Mouse (Mus musculus): ENCODE results near the gene Gart.
"Not testable (repeated sequence)": the region's sequence is repeated elsewhere in the genome, so short reads cannot be mapped to it uniquely, and the experiment has no call there.

Gene Gart

DNA sequence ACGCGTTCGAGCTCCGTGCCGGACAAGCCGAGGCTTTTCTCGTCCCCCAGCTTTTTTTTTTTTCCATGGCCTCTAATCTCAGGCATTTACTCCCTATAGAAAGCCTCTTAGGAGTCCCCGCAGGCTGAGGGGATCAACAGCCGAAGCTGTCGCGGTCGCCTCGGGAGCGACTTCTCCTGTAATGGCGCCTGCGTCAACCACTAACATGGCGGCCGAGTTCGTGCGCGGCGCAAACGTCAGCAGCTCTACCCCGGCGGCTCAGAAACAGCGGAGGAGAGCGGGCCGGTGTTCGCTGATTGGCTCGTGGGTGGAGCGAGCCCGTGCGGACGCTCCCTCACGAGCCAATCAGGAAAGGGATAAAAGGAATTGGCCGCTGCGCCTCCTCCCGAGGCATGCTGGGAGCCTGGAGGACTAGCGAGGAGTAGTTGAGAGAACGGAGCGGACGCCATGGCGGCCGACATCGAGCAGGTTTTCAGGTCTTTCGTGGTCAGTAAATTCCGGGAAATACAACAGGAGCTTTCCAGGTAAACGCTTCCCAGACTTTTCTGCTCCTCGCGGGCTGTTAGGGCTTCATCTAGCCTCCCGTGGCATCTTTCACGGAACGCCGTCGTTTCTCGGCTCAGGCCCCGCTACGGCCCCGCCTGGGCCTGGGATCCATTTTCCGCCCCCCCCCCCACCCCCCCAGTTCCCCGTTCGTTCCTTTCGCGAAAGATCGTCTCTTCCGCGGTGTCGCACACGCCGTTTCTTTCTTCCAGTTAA lies 888 bp upstream of the Gart start, which contains the start of gene Son:
Son (plus strand) TSS at position 46 of the 759 bp plus-strand sequence.
- DNase-seq, result peak; percentile 96

DNA sequence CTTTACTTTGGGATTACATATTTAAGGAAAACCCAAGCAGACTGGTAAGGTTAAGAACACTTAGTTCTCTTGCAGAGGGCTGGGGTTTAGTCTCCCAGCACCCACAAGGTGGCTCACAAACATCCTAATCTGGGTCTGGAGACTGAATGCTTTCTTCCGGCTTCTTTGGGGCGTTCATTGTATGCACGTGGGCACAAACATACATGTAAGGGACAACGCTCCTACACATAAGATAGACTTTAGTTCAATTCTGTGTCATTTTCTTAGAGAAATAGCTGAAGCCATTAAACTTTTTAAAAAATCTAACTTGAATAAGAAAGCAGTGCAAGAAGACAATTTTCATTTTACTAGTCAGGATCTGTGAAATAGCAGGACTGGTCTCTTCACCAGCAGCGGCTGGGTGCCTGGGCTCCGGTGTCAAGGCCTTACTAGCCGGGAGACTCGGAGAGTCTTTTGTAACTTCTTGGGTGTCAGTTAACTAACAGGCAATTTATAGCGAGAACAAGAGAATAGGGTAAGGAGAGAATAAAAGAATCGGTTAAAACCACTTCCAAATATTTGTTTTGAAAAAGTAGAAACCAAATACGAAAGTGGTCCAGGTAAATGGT lies 653 bp downstream of the Gart start:
- no peak for DNase-seq

DNA sequence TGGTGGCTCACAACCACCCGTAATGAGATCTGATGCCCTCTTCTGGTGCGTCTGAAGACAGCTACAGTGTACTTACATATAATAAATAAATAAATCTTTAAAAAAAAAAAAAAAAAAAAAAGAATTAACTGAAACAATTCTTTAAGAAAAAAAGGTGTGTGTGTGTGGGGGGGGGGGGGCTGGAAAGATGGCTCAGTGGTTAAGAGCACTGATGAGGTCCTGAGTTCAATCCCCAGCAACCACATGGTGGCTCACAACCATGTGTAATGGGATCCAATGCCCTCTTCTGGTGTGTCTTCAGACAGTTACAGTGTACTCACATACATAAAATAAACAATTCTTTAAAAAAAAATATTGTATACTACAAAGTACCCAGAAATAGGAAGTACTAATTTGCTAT lies 1.3 kb downstream of the Gart start:
- not testable (repeated sequence) for DNase-seq

DNA sequence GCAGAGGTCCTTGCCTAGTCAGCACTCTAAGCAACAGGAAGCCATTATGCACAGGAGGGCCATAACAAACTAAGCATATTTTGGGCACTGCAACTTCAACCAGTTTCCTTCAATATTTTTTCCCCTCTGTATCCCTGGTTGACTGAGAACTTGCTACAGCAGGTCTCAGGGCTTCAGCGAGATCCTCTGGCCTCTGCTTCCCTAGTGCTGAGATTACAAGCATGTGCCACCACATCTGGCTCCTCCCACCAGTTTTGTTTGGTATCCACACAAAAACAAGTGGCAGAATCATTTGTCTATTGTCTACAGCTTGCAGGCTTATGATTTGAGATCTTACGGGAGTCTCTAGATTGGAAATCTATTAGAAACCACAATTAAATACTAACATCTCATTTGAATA lies 1.9 kb downstream of the Gart start:
- DNase-seq, result no peak

DNA sequence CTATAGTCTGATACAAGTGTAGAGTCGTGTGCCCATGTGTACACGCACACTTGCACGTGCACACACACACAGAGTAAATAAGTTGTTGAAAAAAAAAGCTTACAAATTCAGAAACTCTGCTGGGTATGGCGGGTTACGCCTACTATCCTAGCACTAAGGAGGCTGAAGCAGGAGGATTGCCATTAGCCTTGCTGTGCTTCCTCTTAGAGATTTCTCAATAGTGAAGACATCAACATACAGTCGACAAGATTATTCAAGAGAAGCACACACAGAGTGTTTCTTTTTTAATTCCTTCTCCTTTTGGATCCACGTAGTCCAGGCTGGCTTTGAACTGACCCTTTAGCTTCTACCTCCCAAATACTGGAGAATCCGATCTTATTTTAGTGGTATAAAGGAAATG lies 6.6 kb downstream of the Gart start:
- no peak for DNase-seq

DNA sequence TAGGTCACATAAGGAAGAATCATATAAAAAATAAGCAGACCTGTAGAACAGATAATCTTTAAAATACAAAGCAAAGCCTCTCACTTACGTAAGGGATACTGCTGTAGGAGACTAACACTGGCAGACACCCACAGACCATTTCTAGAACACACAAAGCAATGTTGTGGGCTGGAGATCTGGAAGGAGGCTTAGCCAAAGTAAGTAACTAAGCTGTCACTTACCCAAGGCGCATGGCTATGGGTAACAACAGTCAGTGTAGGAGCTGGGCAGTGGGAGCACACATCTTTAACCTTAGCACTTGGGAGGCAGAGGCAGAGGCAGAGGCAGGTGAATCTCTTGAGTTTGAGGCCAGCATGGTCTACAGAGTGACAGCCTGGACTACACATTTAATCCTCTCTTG lies 7.1 kb downstream of the Gart start:
- no peak for DNase-seq

DNA sequence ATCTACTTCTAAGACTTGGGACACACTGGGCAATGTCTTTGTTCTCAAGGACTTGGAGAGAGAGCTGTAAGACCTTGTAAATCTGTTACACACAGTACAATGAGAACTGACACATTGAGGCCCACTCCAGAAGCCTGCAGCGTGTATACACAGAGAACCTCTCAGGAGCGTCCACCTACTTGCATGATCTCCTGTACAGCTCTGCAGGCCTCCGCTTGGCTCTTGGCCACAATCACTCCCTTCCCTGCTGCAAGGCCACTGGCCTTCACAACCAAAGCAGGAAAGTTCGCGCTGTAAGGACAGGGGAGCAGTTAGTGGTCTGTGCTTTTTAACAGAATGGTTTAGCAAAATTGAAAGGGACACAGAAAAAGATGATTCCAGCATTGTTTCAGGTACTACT lies 7.6 kb downstream of the Gart start:
- DNase-seq, result no peak

DNA sequence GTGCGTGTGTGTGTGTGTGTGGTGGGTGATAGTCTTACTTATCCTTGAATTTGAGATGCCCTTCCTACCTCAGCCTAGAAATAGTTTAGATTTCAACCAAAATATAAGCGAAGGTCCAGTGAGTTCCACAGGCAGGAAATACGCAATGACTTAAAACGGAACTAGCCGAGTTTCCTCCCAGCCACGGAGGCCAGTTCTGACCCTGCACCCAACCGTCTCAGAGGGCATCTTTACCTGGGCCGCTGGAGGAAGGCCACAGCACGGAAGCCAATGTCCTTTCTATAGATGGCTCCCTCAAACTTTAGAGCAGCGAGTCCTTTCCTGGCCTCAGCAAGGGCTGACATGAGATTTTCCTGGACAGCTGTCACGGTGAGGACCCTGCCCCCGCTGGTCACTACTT lies 13.1 kb downstream of the Gart start:
- DNase-seq, result no peak

DNA sequence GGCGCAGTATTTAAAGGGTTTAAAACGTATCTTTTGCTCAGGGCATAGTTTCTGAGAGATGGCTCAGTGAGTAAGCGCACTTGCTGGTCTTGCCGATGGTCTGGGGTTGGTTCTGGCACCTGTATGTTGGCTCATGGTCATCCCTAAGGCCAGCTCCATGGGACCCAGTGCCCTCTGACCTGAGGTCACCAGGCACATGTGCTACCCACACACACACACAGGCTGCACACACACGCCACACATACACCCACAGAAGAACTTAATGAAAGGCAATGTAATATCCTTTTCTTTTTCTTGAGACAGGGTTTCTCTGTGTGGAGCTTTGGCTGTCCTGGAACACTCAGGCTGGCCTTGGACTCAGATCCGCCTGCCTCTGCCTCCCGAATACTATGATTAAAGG lies 13.8 kb downstream of the Gart start:
- no peak for DNase-seq

DNA sequence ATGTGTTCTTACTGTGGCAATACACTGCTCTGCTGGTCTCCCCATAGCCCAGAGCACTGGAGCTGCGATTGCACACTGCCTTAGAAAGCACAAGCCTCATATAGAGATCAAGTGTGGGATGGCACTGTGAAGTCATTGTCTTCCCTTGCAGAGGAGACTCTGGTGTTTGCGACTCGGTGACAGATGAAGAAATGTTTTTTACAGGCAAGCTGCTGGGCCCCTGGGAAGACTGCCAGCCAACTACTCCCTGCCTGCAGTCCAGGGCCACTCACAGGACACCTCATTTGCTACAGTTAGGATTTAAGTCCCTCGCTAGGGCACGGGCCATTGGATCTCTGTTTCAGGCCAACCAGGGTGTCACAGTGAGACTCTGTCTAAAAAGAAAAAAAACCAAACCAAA lies 14.3 kb downstream of the Gart start:
- no peak for DNase-seq

DNA sequence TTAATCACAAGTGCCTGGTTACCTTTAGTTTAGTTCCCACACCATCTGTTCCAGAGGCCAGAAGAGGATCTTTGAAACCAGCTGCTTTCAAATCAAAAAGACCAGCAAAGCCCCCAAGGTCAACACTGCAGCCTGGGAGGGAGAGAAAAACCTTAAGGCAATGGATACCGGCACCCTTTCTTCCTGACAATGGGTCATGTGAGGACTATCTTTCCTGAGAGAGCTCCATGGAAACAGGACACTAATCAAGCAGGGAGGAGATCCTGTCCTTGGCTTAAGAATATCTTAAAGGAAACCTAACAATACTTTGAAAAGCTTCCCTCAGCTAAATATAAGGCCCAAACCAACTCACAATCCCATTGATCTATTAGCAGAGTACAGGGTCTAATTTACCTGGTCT lies 16.2 kb downstream of the Gart start:
- no peak for DNase-seq

DNA sequence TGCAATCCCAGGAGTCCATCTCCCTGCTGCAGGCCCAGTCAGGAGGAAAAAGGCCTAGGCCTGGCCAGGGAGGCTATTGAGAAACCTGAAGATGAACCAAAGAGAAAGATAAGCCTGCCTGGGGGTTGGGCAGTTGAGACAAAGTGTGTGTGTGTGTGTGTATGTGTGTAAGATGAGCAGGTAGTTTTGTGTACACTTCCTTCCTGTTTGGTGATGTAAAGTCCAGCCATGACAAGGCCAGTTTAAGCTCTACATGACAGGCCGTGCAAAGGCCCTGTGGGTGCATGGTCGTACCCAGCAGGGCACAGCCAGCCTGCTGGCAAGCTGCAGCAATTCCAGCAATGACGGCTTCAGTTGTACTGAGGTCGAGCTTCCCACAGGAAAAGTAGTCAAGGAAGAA lies 17.0 kb downstream of the Gart start:
- DNase-seq, result no peak

DNA sequence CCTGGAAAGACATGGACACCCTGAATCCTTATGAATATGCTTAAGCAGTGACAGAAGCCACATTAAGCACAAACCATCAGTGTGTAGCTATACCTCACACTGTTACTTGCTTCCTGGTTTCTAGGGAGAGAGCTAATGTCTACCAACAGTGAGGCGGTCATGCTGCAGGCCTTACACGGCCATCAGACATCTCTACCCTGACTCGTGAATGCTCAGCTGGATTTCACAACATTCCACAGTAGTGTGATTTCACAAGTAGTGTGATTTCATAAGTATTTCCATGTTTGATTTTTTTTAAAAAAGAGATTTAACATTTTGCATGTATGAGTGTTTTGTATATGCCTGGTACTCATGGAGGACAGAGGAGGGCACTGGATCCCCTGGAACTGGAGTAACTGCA lies 18.1 kb downstream of the Gart start:
- DNase-seq, result no peak

DNA sequence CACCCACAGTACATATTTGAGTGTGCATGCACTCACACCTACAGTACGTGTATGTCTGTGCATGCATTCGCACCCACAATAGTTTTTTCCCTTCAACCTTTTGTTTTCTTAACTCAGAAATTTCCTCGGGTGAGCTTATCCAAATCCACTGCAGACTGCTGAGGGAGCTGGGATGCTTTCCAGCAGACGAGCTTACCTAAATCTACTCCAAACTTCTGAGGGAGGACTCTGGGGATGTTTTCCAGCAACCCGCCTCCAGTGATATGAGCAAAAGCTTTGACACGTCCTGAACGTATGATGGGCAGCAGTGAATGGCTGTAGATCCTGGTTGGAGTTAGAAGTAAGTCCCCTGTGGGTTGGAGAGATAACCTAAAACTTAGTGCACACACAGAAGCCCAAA lies 18.9 kb downstream of the Gart start:
- DNase-seq, result no peak

DNA sequence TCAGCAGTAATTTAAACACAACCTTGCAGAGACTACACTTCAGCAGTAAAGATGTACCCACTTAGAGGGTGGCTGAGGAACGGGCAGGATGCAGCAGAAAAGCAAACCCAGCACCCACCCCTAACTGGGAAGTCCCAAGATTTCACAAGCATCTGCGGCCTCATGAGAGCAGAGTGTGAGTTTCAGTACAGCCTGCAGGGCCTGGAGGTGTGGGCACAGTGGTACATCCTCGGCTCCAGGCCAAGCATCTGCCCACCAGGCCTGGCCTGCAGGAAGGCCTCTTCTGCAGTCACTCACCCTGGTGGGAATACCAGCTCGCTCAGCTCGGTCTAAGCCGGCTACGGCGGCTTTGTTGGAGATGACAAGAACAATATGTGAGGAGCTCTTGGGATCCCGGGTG lies 23.7 kb downstream of the Gart start:
- no peak for DNase-seq

DNA sequence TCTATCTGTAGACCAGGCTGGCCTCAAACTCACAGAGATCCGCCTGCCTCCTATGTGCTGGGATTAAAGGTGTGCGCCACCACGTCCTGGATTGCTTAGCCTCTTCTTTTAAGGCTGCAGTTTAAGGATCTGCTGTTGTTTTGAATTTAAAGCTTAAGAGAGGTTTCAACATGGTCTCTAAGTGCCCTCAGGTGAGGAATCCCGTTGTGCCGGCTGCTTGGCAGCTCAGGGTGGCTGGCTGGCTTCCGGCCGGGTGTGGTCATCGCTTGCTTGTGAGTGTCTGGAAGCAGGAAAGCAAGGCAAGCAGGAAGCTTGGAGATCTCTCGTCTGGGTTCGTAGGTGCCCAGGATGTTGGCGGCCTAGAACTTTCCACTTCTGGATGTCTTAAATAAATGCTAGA lies 25.8 kb downstream of the Gart start:
- no peak for DNase-seq

DNA sequence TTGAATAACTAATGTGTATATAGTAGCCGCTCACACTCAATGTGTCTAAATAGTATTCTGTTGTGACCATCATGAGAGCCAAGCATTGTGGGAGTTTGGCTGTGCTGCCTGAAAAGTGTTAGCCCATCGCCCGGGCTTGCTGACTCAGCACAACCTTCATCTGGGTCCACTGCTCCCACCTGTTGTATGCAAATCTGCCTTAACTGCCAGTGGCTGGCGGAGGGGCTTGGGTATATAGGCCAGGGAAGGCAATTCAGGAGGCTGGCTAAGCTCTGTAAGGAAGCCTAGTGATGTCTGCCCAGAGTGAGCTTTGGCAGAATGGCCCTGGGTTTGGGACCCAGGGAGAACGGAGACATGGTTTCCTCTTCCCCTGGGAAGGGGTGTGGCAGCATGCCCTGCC lies 26.6 kb downstream of the Gart start:
- DNase-seq, result no peak

DNA sequence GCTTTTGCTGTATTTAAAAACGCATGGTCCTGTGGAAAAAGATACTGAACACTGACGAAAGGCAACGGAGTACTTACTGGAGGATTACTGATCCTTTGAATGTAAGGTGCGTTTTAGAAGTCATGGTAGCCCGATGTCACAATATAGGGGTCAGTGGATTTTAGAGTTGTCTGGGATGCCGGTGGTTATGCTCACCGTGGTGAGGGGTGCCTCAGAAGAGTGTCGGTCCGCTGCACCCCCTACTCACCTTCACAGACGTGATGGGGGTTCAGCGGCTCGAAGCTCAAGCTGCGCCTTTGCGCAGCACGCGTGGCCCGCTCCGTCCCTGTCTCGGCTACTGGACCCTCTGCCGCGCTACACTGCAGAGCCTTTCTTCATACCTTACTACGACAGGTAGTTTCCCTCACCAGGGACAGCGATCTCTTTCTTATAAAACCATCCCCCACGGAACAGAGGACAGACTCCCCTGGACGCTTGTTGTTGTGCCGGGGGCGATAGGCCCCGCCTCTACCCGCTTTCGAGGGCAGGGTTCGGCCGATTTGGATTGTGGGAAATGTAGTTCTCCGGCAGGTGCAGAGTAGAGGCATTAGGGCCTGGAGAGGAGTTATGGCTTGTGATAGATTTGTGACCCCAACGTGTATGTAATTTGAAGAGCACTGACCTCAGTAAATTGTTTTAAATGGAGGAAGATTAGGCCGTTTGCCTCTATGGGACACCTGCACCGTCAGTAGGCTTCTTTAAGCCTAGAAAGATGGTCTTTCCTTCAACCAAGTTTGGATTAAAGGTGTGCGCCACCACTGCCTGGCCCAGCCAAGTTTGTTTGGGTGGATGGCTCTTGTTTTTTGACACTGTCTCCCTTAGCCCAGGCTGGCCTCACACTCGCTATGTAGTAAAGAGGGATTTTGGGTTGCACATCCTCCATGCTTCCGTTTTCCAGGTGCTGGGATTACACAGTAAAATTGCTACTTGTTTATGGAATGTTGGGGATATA lies 27.9 kb downstream of the Gart start, which contains the start of gene Dnajc28:
Dnajc28 (minus strand) TSS at position 516 of the 991 bp plus-strand sequence.
- DNase-seq, result peak; percentile 84

DNA sequence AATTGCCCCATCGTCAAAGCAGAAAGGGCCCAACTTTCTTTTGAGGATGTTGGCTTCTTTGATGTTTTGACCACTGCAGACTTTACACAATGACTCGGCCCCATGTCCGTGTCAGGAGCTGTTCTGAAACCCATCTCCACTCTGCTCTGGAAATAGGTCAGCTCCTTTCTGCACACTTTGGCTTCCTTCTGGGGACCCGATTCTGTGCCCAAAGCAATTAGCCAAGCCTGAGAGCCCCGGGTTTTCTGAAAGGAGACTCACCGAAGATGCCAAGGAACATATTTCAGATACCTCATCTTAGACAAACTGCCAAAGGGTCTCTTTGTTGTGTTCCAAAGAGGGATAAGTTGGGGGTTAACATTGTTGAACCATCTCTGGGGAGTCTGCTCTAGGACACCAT lies 32.2 kb downstream of the Gart start:
- no peak for DNase-seq

DNA sequence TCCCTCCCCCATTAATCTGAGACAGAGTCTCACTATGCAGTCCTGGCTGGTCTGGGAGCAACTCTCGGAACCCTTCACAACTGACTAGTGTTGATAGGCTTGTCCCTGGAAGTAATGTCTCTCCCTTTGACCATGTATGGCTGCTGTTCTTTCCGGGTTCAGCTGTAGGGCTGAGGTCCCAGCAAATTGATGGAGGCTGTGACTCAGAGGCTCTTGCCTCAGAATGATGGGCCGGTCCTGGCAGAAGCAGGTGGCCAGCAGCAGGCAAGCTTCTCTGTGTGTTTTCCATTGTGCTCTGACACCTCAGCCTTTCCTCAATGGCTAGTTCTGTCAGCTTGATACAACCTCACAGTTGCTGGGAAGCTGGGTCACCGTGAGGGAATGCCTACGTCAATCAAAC lies 34.2 kb downstream of the Gart start:
- DNase-seq, result no peak

DNA sequence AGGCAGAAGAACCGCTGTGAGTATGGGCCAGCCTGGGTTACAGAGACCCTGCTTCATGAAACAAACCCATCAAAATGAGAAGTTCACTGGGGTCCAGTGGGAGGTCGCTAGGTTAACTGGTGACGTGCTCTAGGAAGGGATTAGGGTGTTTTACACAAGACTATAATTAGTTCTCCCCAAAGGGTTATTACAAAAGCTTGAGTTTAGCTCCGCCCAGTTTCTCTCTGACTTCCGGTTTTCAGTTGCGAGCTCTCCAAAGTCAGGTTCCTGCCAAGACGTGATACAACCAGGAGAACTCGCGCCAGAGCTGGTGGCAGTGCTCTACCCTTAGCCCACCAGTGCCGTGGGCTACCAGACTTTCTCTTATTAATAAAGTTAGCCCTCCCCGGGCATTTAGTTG lies 35.5 kb downstream of the Gart start:
- no peak for DNase-seq

DNA sequence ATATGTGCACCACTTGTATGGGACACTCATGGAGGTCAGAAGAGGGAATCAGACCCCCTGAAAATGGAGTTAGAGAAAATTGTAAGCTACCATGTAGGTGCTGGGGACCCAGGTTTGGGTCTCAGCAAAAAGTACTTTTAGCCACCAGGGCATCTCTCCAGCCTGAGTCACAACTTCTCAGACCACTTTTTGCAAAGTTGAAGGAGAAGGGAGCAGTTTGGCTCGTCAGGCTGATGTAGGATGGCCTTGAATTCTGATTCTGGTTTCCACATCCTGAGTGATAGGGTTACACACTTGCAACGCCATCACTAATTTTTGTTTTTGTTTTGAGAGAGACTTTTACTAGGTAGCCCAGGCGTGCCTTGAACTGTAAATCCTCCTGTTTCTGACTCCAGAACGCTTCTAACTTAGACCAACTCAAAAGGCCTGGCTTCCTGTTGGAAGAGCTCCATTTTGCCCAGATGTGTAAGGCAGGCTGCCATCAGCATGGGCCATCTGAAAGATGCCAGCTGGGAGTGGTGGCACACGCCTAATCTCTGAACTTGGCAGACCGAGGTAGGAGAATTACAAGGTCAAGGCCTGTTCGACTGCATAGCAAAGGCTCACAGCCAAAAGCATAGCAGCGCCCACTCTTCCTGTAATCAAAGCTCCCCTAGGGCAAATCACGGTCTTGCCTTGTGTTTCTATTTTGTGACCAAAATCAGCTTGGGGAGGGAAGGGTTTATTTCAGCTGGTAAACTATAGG lies 37.1 kb downstream of the Gart start:
- no peak for DNase-seq

DNA sequence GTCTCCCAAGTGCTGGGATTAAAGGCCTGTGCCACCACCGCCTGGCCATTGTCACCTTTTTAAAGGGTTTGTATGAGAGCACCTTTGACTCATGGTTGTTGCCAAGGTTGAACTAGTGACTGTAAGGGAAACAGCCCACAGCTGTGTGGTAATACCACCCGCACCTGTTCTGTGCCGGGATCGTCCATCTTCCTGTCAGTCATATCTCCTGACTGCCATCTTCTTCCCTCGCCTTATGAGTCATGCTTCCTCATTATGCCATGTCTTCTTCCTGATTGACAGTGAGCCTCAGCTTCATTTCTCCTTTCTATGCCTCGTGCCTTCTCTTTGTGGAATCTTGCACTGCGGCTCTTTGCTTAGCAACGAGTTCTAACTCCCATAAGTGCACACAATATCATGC lies 39.8 kb downstream of the Gart start:
- no peak for DNase-seq
